Mouse (Mus musculus): ENCODE data around the gene Slc16a14. TPM values are rescaled to one million over a fixed set of nuclear protein-coding genes. Genes with fewer than 3 reads are reported as not detected.

Gene Slc16a14
- total RNA-seq, 1 experiment = 0.85 TPM

- Histone ChIP-seq H3K36me3 (ENCODE audit: control insufficient read depth, insufficient read depth, low read length, poor library complexity, severe bottlenecking) (no peaks in the 10 kb centered on the region), H3K27ac (ENCODE audit: insufficient read depth, low read depth, low read length, poor library complexity, severe bottlenecking) (no peak overlapping the region), H3K4me3 (ENCODE audit: insufficient read depth in 1 of 2, low read depth in 1 of 2, low read length in 2 of 2, poor library complexity in 1 of 2, severe bottlenecking in 1 of 2) (no peak overlapping the region), H3K9me3 (ENCODE audit: control insufficient read depth, insufficient read depth, low read depth, low read length) (no peaks in the 10 kb centered on the region), H3K9ac (ENCODE audit: insufficient read depth, low read depth, low read length, poor library complexity, severe bottlenecking) (no peak overlapping the region), H3K4me1 (ENCODE audit: control insufficient read depth in 2 of 2, insufficient read depth in 2 of 2, low read length in 2 of 2, poor library complexity in 1 of 2) (no peaks in the 10 kb centered on the region)
- no peak for TF ChIP-seq HCFC1 (IDR thresholded peaks at IDR 0.05; ENCODE audit: borderline replicate concordance, insufficient read depth, low read length)
- TF ChIP-seq CHD2 (IDR thresholded peaks at IDR 0.05; ENCODE audit: low read depth, low read length) = no peak
- TF ChIP-seq ZNF384 (IDR thresholded peaks at IDR 0.05; ENCODE audit: low read depth, low read length) = no peak
- TF ChIP-seq MAFK (IDR thresholded peaks at IDR 0.05; ENCODE audit: insufficient read depth, low read depth, low read length) = no peak
- TF ChIP-seq ZC3H11A (IDR thresholded peaks at IDR 0.05; ENCODE audit: borderline replicate concordance, low read depth, low read length) = no peak
- DNase-seq (ENCODE audit: low read depth, low spot score) = no peak
- in situ Hi-C loops (cut with MboI; ENCODE audit: low sequenced_read_pairs in 2 of 2, unreplicated experiment in 2 of 2) = no loop called here
These were observed 35.8 kb downstream of the Slc16a14 start for GRCm38 (mm10) chr1:84899156-84899555.

DNA sequence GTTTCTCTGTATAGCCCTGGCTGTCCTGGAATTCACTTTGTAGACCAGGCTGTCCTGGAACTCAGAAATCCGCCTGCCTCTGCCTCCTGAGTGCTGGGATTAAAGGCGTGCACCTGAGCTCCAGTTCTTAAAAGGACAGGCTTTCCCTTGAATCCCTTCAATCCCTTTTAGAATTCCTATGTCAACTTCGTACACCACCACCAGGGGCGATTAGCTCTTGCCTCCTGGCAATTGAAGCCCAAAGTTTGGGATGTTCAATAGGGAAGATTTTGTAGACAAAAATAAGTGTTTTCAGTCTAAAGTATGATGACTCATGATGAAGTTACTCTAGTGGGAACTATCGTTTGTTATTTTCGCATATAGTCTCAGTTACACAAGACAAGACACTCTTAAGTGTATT is 37.6 kb downstream of the Slc16a14 start:
- in situ Hi-C loops (cut with MboI; ENCODE audit: low sequenced_read_pairs in 2 of 2, unreplicated experiment in 2 of 2) = no loop called here
- Histone ChIP-seq H3K4me1 (ENCODE audit: control insufficient read depth in 2 of 2, insufficient read depth in 2 of 2, low read length in 2 of 2, poor library complexity in 1 of 2) (peaks cover 0 to under 1% of the 10 kb centered on the region in 2 experiments; a peak in 1 of 4 replicates), H3K9me3 (ENCODE audit: control insufficient read depth, insufficient read depth, low read depth, low read length) (no peaks in the 10 kb centered on the region), H3K9ac (ENCODE audit: insufficient read depth, low read depth, low read length, poor library complexity, severe bottlenecking) (no peak overlapping the region), H3K4me3 (ENCODE audit: insufficient read depth in 1 of 2, low read depth in 1 of 2, low read length in 2 of 2, poor library complexity in 1 of 2, severe bottlenecking in 1 of 2) (no peak overlapping the region), H3K27ac (ENCODE audit: insufficient read depth, low read depth, low read length, poor library complexity, severe bottlenecking) (no peak overlapping the region), H3K36me3 (ENCODE audit: control insufficient read depth, insufficient read depth, low read length, poor library complexity, severe bottlenecking) (no peaks in the 10 kb centered on the region)
- no peak for TF ChIP-seq ZC3H11A (IDR thresholded peaks at IDR 0.05; ENCODE audit: borderline replicate concordance, low read depth, low read length)
- no peak for TF ChIP-seq ZNF384 (IDR thresholded peaks at IDR 0.05; ENCODE audit: low read depth, low read length)
- no peak for TF ChIP-seq CHD2 (IDR thresholded peaks at IDR 0.05; ENCODE audit: low read depth, low read length)
- TF ChIP-seq MAFK (IDR thresholded peaks at IDR 0.05; ENCODE audit: insufficient read depth, low read depth, low read length) = no peak
- TF ChIP-seq HCFC1 (IDR thresholded peaks at IDR 0.05; ENCODE audit: borderline replicate concordance, insufficient read depth, low read length) = no peak
- no peak for DNase-seq (ENCODE audit: low read depth, low spot score)

- no peak for DNase-seq (ENCODE audit: low read depth, low spot score)
- Histone ChIP-seq H3K27ac (ENCODE audit: insufficient read depth, low read depth, low read length, poor library complexity, severe bottlenecking) (peak overlapping the region; percentile 100; the same call in 1 of the 2 replicates), H3K4me3 (ENCODE audit: insufficient read depth in 1 of 2, low read depth in 1 of 2, low read length in 2 of 2, poor library complexity in 1 of 2, severe bottlenecking in 1 of 2) (peak overlapping the region; percentile 14 to 24; a peak in 2 of 4 replicates), H3K9ac (ENCODE audit: insufficient read depth, low read depth, low read length, poor library complexity, severe bottlenecking) (no peak overlapping the region; the same call in 1 of the 2 replicates), H3K36me3 (ENCODE audit: control insufficient read depth, insufficient read depth, low read length, poor library complexity, severe bottlenecking) (no peaks in the 10 kb centered on the region), H3K4me1 (ENCODE audit: control insufficient read depth in 2 of 2, insufficient read depth in 2 of 2, low read length in 2 of 2, poor library complexity in 1 of 2) (peaks cover 12 to 23% of the 10 kb centered on the region in 2 experiments), H3K9me3 (ENCODE audit: control insufficient read depth, insufficient read depth, low read depth, low read length) (no peaks in the 10 kb centered on the region)
- no peak for TF ChIP-seq ZC3H11A (IDR thresholded peaks at IDR 0.05; ENCODE audit: borderline replicate concordance, low read depth, low read length)
- TF ChIP-seq CHD2 (IDR thresholded peaks at IDR 0.05; ENCODE audit: low read depth, low read length) = no peak
- TF ChIP-seq ZNF384 (IDR thresholded peaks at IDR 0.05; ENCODE audit: low read depth, low read length) = no peak
- no peak for TF ChIP-seq HCFC1 (IDR thresholded peaks at IDR 0.05; ENCODE audit: borderline replicate concordance, insufficient read depth, low read length)
- TF ChIP-seq MAFK (IDR thresholded peaks at IDR 0.05; ENCODE audit: insufficient read depth, low read depth, low read length) = no peak
- in situ Hi-C loops (cut with MboI; ENCODE audit: low sequenced_read_pairs in 2 of 2, unreplicated experiment in 2 of 2) = no loop called here
These were observed 43.2 kb downstream of the Slc16a14 start for GRCm38 (mm10) chr1:84891746-84892145.

DNA sequence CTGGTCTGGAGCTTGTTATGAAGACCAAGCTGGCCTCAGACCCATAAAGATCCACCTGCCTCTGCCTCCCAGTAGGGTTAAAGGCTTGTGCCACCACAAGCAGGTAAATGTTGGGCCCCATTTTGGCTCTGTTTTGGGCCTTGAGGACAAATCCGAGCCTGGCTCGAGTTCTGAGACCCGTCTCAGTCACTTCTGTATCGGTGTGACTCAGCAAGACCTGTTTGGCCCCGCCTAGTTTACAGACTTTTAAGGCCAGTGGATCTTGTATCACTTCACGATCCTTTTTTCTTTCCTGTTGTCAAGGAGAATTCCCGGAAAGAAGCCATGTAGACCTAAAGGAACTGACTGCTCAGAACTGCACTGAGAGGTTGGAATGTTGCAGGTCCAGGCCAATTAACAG is 44.4 kb downstream of the Slc16a14 start:
- Histone ChIP-seq H3K27ac (ENCODE audit: insufficient read depth, low read depth, low read length, poor library complexity, severe bottlenecking) (peak overlapping the region; percentile 100), H3K4me1 (ENCODE audit: control insufficient read depth in 2 of 2, insufficient read depth in 2 of 2, low read length in 2 of 2, poor library complexity in 1 of 2) (peaks cover 12 to 23% of the 10 kb centered on the region in 2 experiments), H3K9ac (ENCODE audit: insufficient read depth, low read depth, low read length, poor library complexity, severe bottlenecking) (peak overlapping the region; percentile 69), H3K4me3 (ENCODE audit: insufficient read depth in 1 of 2, low read depth in 1 of 2, low read length in 2 of 2, poor library complexity in 1 of 2, severe bottlenecking in 1 of 2) (peak overlapping the region in 1 of 2 experiments; percentile 34; a peak in 1 of 4 replicates), H3K9me3 (ENCODE audit: control insufficient read depth, insufficient read depth, low read depth, low read length) (no peaks in the 10 kb centered on the region), H3K36me3 (ENCODE audit: control insufficient read depth, insufficient read depth, low read length, poor library complexity, severe bottlenecking) (no peaks in the 10 kb centered on the region)
- in situ Hi-C loops (cut with MboI; ENCODE audit: low sequenced_read_pairs in 2 of 2, unreplicated experiment in 2 of 2) = no loop called here
- no peak for DNase-seq (ENCODE audit: low read depth, low spot score)
- TF ChIP-seq MAFK (IDR thresholded peaks at IDR 0.05; ENCODE audit: insufficient read depth, low read depth, low read length) (peak; percentile 96), ZNF384 (IDR thresholded peaks at IDR 0.05; ENCODE audit: low read depth, low read length) (no peak)

DNA sequence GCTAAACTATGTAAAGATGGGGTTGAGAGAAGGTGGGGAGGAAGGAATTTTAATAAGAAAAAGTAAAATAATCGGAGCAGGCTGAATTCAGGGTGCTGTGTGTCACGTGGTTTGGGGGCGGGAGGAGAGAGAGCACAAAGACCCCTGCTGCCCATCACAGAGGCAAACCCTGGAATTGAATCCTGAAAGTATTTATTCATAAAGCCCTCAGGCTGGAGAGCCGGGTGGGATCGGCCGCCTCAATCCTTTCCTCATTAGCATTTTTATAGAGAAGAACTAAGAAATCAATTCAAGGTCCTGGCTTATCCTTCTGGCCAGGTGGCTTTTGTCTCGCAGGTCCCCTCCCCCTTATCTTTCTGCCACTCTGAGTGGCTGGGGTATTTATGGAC is 44.9 kb downstream of the Slc16a14 start:
- Histone ChIP-seq H3K9ac (ENCODE audit: insufficient read depth, low read depth, low read length, poor library complexity, severe bottlenecking) (peak overlapping the region; percentile 69; the same call in 1 of the 2 replicates), H3K9me3 (ENCODE audit: control insufficient read depth, insufficient read depth, low read depth, low read length) (no peaks in the 10 kb centered on the region), H3K4me3 (ENCODE audit: insufficient read depth in 1 of 2, low read depth in 1 of 2, low read length in 2 of 2, poor library complexity in 1 of 2, severe bottlenecking in 1 of 2) (peak overlapping the region in 1 of 2 experiments; percentile 34; a peak in 1 of 4 replicates), H3K27ac (ENCODE audit: insufficient read depth, low read depth, low read length, poor library complexity, severe bottlenecking) (peak overlapping the region; percentile 100), H3K4me1 (ENCODE audit: control insufficient read depth in 2 of 2, insufficient read depth in 2 of 2, low read length in 2 of 2, poor library complexity in 1 of 2) (peaks cover 12 to 23% of the 10 kb centered on the region in 2 experiments), H3K36me3 (ENCODE audit: control insufficient read depth, insufficient read depth, low read length, poor library complexity, severe bottlenecking) (no peaks in the 10 kb centered on the region)
- no peak for DNase-seq (ENCODE audit: low read depth, low spot score)
- TF ChIP-seq ZC3H11A (IDR thresholded peaks at IDR 0.05; ENCODE audit: borderline replicate concordance, low read depth, low read length) (no peak), HCFC1 (IDR thresholded peaks at IDR 0.05; ENCODE audit: borderline replicate concordance, insufficient read depth, low read length) (no peak), ZNF384 (IDR thresholded peaks at IDR 0.05; ENCODE audit: low read depth, low read length) (no peak), MAFK (IDR thresholded peaks at IDR 0.05; ENCODE audit: insufficient read depth, low read depth, low read length) (no peak), CHD2 (IDR thresholded peaks at IDR 0.05; ENCODE audit: low read depth, low read length) (no peak)
- in situ Hi-C loops (cut with MboI; ENCODE audit: low sequenced_read_pairs in 2 of 2, unreplicated experiment in 2 of 2) = no loop called here
